Mouse (Mus musculus): Measurements from ENCODE around the gene Abcb6. TPM values are rescaled to one million over a fixed set of nuclear protein-coding genes. Genes with fewer than 3 reads are reported as not detected.
A peak's percentile ranks its signal among the peaks of the same experiment; 100 is the strongest.

Abcb6 gene
- total RNA-seq (2021), result 10 to 100 TPM; 26.1 to 27.2 TPM

DNA sequence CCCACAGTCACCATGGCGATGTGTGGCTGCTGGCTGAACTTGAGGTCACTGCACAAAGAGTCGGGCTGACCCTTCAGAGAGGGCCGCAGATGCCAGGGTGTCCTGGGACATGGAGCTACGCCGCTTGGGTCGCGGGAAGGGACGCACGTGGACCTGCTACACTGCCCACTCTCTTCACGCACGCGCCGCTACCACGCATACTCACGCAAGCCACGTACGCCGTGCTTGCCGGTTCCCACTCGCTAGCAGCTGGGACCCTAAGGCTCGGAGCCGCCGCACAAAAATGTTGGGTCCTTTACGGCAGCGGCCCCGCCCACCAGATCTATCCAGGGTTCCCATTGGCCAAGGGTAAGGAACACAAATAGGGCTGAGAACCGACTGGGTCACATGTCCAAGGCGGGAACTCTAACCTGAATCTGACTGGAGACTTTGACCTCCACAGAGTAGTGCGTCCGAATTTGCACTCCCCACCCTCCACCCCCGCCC lies at the start of gene Abcb6:
Gene Abcb6 (minus strand): TSS at position 288 of the 486 bp plus-strand sequence.
- DNase-seq, result peak; percentile 87 to 90

DNA sequence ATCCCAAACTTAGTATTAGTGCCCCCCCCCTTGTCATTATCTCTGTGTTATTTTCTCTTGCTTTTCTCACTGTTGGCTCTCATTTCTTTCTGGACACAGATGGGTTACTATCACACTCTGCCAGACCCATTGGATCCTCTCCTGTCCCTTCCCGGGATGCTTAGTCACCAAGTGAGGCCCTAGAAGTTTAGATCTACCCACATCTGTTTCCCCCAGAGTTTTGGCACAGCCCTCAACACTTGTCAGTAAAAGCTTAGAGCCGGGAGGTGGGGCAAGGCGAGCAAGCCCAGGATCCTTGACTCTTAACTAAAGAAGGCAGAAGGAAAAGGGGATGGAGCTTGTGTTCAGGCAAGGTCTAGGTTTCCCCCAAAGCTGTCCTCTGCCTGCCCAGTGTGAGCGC lies 49.0 kb upstream of the Abcb6 start:
- DNase-seq, result no peak

DNA sequence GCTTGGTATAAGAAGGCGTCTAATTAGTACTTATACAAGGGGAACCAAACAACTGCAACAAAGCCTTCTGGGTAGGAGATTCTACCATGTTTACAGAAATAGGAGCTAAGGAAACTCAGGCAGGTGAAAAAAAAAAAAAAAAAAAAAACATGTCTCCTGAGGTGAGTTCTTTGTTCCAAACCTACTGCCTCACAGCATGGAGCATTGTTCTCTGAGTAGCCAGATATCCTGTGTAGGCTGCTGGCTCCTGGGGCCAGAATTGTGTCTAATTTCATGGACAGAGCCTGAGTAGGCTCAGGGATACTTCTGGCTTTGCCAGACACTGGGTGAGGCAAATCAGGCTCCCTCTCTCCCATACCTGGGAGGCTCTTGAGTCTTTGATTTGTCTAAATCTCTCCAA lies 47.5 kb upstream of the Abcb6 start:
- DNase-seq, result no peak

DNA sequence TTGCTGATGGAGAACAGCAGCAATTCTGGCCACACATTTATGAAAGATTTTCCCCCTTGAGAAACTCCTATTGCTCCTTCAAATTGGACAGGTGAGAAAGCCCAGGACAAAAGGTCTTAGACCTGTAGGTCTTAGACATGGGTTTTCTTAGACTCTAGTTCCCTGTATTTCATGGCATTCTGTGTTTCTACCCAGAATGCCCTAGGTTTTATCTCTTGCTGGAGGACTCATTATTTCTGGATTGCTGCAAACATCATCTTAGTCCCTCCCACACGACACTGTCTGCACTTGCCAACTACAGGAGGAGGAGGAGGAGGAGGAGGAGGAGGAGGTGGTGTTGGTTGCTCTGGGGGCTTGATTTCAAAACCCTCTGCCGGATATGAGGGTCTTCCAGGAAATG lies 45.9 kb upstream of the Abcb6 start:
- no peak for DNase-seq

DNA sequence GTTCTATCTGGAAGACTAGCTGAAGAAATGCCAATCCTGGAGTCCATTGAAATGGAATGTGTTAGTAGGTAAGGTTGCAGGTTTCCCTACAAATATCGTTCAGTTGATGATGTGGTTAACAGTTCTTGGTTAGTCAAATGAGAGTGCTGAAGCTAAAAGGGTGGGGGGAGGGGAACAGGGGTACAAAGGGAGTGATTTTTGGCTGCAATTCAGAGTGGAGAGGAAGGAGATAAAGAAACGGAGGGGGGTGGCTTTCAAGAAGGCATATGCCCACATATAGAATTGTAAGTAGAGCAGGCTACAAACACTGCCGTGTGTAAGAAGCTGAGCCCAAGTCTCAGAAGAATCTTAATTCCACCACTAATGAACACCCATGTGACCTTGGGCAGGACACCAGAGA lies 45.3 kb upstream of the Abcb6 start:
- DNase-seq, result no peak

DNA sequence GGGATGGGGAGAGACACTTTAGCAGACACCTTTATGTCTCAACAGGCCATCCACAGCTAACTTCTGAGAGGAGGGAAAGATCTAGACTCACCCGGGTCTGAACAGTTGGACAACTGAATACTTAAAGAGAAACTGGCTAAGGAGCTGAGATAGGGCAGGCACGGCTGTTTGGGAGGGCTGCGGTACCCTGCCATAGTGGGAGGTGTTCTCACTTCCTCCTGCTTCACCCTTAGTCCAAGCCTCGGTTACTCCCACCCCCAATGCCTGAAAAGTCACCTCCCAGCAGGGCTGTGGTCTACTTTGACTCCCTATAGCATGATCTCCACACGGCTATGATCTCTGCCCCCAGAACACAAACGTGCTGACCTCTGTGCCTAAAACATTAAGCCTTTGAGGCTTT lies 43.3 kb upstream of the Abcb6 start:
- DNase-seq, result no peak

DNA sequence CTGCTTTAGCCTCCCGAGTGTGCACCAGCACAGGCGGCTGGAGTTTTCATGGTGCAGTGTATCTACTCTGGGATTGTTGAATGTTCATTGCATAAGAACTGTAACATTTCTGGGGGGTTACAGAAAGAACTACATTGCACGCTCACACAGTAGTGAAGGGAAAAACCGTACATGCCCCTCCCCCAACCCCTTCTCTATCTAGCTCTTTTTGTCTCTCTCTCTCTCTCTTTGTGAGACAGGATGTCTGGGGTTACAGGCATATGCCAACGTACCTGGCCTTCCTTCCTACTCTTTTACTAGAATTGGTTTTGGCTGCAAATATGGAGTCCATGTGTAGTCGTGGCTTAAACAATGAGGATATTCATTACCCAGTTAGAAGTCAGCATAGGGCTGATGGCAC lies 42.7 kb upstream of the Abcb6 start:
- no peak for DNase-seq

DNA sequence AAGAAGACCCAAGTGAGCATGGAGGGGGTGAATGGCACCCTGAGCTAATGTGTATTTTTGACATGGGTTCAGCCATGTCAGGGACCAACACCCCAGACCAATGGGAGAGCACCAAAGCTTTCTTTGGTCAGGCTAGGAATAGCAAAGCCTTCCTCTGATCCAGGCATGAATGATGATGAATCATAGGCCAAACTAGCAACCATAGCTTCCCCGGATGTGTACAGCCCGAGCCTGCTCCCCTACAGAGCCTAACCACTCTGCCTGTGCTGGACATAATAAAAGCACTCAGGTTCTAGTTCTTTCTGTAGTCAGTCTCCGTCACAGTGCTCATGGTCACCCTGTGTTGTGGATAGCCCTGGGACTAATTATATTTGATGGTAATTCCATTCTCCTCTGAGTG lies 41.3 kb upstream of the Abcb6 start:
- no peak for DNase-seq

DNA sequence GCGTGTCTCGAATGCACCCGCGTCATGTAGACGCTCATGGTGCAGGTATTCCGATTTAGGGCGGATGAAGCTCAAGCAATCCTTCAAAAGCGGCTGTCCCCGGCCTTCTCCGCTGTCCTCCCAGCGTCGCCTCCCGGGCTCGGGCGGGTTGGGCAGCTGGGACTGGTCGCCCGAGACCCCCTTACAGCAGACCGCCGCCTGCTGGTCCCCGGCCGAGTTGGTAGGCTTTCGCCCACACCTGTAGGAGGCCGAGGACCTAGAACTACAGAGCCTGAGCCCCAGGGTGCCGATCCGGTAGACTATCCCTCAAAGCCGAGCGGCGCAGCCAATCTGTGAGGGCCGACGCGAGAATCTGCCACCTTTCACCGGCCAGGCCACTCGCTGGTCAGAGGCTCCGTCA lies 39.3 kb upstream of the Abcb6 start, which contains the start of gene Tuba4a:
Gene Tuba4a (minus strand): TSS at position 335 of the 400 bp plus-strand sequence.
- DNase-seq, result no peak

DNA sequence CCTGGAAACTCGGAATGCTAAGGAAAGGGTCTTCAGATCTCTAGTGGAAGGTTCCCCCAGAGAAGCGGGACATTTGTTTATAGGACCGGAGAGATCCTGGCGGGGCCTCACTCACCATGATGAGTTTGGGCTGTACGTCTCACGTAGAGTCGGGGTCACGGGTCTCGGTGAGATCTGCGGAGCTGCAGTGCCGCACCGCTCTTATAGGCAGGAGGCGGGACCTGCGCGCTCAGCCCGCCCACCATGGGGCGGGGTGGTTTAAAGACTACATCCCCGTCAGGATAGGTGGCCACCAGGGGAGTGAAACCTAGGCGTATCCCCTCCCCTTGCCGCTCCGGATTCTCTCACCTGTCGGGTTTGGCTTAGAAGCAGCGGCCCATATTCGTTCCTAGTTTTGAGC lies 38.9 kb upstream of the Abcb6 start:
- DNase-seq, result peak; percentile 90 to 91

DNA sequence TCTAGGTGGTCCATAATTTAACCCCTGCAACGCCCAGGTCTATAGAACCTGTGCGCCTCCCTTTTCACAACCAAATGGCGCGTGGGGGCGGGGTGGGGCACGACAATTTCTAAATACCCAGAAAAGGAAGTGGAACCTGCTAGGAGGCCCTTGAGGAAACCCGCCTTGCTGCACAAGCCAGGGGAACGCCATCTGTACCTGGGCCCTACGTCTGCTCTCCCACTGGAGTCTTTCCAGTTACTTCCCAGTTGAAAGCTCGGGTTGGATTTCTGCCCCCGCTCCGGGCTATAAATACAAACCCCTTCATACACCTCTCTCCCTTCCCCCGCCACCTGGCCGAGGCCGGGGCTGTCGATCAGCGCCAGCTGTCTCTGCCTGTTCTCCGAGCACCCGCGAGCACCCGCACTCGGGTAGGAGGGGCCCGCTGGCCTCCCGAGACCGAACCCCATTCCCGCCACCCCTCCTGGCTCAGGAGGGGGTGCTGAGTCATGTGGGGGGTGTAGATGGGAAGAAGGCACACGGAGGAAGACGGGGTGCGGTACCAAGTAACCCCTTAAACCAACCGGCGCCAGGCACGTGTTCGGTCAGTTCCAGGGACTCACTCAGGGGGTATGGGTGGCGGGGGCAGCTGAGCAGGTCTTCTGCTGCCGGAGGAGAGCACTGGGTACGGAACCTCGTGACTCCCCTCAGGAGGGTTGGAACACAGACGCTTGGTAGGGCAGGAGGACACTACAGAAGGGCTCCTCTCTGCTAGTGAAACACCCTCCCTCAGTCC lies 38.2 kb upstream of the Abcb6 start:
- DNase-seq, result peak; percentile 55 to 61

DNA sequence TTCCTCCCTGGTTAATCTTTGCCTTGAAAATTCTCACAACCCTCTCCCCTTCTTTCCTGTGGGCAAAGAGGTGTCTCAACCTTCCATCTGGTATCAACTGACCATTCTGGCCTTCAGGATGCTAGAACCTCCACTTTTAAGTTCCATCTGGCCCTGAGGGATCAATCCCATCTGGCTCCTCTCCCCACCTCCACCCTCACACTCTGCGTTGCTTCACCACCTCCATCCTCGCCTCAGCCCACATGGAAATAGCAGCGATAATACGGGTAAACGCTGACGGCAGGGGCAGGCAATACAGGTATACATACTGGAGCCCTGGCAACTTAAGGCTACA lies 37.7 kb upstream of the Abcb6 start:
- DNase-seq, result peak in 1 of 2 experiments; percentile 45

DNA sequence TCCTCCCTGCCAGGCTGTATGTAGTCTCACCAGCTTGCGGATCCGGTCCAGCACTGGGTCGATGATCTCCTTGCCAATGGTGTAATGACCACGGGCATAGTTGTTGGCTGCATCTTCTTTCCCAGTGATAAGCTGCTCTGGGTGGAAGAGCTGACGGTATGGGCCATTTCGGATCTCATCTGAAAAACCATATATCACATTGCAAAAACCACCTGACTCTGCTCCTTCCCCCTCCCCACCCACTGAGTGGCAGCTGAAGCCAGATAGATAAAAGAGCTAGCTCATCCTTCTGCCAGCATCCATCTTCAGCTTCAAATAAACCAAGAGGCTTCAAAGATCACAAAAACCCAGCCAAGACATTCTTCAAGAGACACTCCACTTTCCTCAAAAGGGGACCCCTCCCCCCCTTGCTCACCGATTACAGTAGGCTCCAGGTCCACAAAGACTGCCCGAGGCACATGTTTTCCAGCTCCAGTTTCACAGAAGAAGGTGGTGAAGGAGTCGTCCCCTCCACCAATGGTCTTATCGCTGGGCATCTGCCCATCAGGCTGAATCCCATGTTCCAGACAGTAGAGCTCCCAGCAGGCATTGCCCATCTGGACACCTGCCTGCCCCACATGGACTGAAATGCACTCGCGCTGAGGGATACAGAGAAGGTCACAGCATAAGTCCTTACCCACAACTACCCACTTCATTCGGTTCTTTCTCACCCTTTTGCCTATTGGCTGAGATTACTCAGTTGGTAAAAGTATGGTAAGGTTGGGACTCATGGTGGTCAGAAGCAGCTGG lies 36.8 kb upstream of the Abcb6 start:
- peak in 1 of 2 experiments; percentile 9 for DNase-seq

DNA sequence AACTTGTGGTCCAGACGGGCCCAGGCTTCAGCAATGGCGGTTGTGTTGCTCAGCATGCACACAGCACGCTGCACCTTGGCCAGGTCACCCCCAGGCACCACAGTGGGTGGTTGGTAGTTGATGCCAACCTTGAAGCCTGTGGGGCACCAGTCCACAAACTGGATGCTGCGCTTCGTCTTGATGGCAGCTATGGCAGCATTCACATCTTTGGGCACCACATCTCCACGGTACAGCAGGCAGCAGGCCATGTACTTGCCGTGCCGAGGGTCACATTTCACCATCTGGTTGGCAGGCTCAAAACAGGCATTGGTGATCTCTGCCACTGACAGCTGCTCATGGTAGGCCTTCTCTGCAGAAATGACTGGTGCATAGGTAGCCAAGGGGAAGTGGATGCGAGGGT lies 35.6 kb upstream of the Abcb6 start:
- DNase-seq, result peak in 1 of 2 experiments; percentile 9

DNA sequence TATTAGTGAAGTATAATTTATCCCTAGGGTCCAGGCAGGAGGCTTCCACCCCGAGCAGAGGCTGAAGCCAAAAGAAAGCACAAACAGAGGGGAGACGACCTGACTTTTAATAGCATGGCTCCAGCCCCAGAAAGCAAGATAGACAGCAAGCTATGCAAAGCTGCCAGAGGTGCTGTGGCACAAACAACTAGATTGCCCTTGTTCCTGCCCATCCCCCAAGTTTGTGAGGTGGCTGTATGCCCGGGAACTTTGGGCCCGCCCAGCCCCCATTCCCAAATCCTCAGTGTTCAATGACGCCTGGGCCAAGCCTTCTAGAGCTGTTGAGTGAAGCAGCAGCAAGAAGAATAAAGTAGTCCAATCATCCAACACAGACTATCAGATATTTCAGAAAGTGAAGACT lies 34.7 kb upstream of the Abcb6 start:
- DNase-seq, result peak; percentile 65 to 69

DNA sequence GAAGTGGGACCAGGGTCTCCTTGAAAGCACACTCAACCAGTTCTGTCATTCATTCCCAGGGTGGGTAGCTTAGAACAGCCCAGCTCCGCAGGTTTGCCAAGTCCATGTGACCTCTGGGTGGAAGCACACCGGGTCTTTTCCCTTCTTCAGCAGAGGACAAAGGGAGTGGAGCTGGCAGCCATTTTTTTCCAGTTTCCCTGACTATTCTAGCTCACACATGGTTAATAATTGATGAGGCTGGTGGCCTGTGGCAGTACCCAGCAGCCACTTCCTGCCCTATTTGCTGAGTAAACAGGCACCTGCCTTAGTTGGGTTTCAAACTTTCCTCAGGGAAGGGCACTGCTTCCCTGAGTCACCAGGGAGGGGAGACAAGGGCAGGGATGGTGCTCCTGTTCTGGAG lies 34.2 kb upstream of the Abcb6 start:
- DNase-seq, result peak in 1 of 2 experiments; percentile 5

DNA sequence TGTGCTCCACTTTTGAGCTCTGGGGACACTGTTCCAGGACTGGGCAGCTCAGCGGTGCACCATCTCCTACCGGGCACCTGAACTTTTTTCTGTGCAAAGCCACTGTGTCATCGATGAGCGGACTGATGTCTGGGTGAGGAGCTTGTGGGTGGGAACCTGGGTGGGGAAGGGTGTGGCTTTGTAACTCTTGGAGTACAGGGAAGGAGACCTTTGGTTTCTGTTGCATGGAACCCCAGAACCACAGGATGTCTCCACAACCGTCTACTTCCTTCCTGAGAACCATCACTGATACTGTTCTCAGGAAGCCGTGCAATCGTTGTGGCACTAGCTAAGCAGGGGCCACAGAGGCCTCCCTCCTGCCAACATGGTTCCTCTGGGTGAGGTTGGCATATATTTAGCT lies 32.9 kb upstream of the Abcb6 start:
- no peak for DNase-seq

DNA sequence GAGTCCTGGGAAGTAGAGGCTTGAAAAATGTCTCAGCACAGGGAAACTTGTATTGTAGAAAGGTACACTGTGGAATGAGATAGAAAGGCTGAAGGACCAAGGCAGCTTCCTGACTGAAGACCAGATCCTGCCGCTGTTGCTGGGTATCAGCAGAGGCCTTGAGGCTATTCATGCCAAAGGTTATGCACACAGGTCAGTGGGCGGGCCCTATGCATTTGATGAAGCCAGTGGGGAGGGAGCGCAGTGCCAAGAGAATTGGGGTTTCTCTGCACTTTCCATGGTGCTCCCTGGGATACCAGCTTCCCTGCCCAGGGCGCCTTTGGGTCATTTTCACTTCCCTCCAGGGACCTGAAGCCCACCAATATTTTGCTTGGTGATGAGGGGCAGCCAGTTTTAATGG lies 32.4 kb upstream of the Abcb6 start:
- DNase-seq, result no peak

DNA sequence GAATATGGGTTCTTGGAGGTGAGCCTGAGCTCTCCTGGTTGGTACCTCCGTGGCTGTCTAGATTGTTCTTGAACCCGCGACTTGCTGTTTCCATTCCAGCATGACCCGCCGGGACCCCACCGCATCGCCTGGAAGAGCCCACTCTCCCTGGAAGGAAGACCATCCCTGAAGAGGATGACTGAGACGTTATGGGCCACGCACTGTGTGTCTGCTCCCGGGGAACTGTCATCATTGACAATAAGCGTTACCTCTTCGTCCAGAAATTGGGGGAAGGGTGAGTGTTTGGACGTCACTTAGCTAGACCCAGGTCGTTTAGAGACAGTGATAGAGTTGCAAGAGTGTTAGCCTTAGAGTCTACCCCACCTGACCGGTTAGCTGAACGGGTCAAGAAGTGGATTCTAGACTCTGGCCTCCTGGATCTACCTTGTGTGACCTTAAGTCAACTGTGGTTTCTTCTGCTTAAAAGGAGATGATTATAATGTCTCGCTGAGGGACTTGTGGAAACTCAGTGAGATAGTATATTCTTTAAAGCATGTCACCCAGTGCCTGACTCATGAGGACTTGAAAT lies 31.0 kb upstream of the Abcb6 start:
- DNase-seq, result no peak

DNA sequence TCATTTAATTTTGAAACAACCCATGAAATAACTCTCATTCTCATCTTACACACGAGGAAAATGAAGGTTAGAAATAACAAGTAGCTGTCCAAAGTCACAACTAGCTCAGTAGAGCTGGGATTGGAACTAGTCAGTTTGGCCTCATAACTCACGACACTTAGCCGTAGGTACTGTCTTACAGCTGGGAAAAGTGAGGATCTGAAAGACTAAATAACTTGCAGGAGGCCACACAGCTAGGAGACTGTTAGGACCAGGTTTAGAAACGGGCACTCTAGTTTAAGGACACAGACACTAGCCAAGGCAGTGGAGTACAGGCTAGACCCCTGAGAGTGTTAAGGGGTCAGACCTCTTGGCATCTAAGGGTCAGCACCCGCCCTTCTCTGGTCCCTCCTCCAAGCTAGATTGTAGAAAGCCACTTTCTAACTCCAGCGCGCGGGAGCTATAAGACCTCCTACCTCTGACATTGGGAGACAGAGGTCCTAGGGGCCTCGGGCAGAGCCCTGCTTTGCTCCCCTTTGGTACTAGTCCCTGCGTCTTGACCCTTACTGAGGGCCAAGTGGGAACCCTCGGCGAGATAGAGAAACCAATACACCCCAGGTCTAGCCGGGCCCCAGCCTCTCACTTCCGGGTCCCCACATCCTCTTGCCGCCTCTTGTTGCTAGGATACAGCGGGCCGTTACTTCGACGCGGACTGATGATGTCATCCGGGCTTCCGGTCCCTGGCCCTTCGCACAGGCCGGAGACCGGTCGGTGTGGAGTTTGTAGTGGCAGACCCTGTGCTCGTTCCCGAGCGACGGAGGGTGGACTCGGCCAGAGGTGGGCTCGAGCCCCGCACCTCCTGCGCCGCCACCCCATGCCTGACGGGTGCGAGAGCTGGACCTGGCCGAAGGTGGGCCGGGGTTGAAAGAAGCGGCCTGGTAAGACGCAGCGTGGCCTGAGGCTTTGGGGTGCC lies 30.2 kb upstream of the Abcb6 start, which contains the start of the genes Glb1l and Stk16:
Gene Glb1l (minus strand): TSS at position 678 of the 952 bp plus-strand sequence.
Gene Stk16 (plus strand): TSS at position 703 of the 952 bp plus-strand sequence.
- peak; percentile 95 to 96 for DNase-seq

DNA sequence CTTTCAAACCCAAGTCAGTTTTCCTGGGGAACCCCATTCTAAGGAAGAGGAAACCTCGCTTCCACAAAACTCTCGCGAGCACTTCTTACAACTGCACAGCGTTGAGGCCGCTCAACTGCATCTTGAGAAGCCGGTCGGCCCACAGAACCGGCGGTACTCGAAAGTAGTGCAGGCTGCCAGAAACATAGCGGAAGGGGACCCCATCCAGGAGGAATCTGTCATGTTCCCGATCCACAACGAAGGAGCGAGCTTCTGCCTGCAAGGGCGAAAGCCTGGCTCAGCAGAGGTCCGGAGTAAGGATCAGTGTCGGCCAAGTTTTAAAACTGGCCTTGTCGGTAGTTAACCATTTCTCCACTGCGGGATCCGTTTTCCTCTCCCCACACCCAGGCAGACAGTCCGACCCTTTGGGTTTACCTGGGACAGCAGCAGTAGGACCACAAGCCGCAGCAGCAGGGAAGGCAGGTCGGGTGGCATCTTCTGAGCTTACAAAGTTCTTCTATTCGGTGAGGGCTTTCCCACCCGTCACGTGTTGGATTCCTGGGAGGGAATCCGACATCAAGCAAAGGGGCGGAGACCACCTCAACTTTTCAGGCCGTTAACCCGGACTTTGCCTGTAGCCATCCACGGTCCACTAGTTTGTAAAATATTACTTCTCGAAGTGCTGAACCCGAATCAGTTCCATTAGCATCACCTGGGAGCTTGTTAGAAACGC lies 28.9 kb upstream of the Abcb6 start:
- DNase-seq, result no peak
